Mouse (Mus musculus) spleen, postnatal 4 days (tissue): Measurements from ENCODE around the gene Gpr182.

Experiments used
- DNase-seq, 2 experiments: peaks; one replicate each; pipeline ENCODE4 v3.0.0; 2022; ENCODE audit warnings: low spot score in 2 of 2

The Gpr182 gene

GRCm38 (mm10) chr10:127739083-127739660 is 12.4 kb downstream of the Gpr182 start, which contains the start of gene Zbtb39:
Zbtb39 (plus strand) TSS chr10:127739538.
- DNase-seq = peak; percentile 79 to 93

GRCm38 (mm10) chr10:127738151-127738882 is 13.2 kb downstream of the Gpr182 start:
- peak; percentile 57 to 84 for DNase-seq

GRCm38 (mm10) chr10:127737552-127737951 is 14.0 kb downstream of the Gpr182 start:
- DNase-seq = no peak

- no peak for DNase-seq
Observed at GRCm38 (mm10) chr10:127736916-127737315, 14.6 kb downstream of the Gpr182 start.

GRCm38 (mm10) chr10:127736266-127736665 is 15.3 kb downstream of the Gpr182 start:
- no peak for DNase-seq

GRCm38 (mm10) chr10:127734434-127734833 is 17.1 kb downstream of the Gpr182 start:
- no peak for DNase-seq

- no peak for DNase-seq
Observed at GRCm38 (mm10) chr10:127731397-127731796, 20.1 kb downstream of the Gpr182 start.

- no peak for DNase-seq
Observed at GRCm38 (mm10) chr10:127730933-127731310, 20.6 kb downstream of the Gpr182 start.

- no peak for DNase-seq
Observed at GRCm38 (mm10) chr10:127730285-127730932, 21.1 kb downstream of the Gpr182 start.

- DNase-seq = no peak
Observed at GRCm38 (mm10) chr10:127728437-127728836, 23.1 kb downstream of the Gpr182 start.

GRCm38 (mm10) chr10:127725136-127725535 is 26.4 kb downstream of the Gpr182 start:
- no peak for DNase-seq

GRCm38 (mm10) chr10:127724178-127724577 is 27.4 kb downstream of the Gpr182 start, which contains the start of gene Tac2:
Tac2 (plus strand) TSS chr10:127724478.
- DNase-seq = no peak

GRCm38 (mm10) chr10:127721671-127722418 is 29.7 kb downstream of the Gpr182 start:
- DNase-seq = no peak

- no peak for DNase-seq
Observed at GRCm38 (mm10) chr10:127712736-127713135, 38.8 kb downstream of the Gpr182 start.

- DNase-seq = no peak
Observed at GRCm38 (mm10) chr10:127710331-127710730, 41.2 kb downstream of the Gpr182 start.

GRCm38 (mm10) chr10:127708850-127709370 is 42.6 kb downstream of the Gpr182 start:
- no peak for DNase-seq

GRCm38 (mm10) chr10:127707721-127708120 is 43.8 kb downstream of the Gpr182 start:
- no peak for DNase-seq

GRCm38 (mm10) chr10:127705783-127706182 is 45.7 kb downstream of the Gpr182 start:
- DNase-seq = no peak

GRCm38 (mm10) chr10:127704766-127705220 is 46.7 kb downstream of the Gpr182 start, which contains the start of gene Myo1a:
Myo1a (plus strand) TSS chr10:127705170.
- DNase-seq = no peak

- no peak for DNase-seq
Observed at GRCm38 (mm10) chr10:127704293-127704692, 47.2 kb downstream of the Gpr182 start.

- no peak for DNase-seq
Observed at GRCm38 (mm10) chr10:127703299-127703698, 48.2 kb downstream of the Gpr182 start.

- no peak for DNase-seq
Observed at GRCm38 (mm10) chr10:127698966-127699365, 52.6 kb downstream of the Gpr182 start.
